Mouse (Mus musculus) T-cell, adult 66 days (primary cell): Measurements from ENCODE around the gene Krtap24-1. TPM values are rescaled to one million over a fixed set of nuclear protein-coding genes. Genes with fewer than 3 reads are reported as not detected.

ENCODE experiments used
- total RNA-seq, 2 experiments: library from RNA; stranded (reverse); gene quantifications; 3 replicates in 1 of 2; 4 replicates in 1 of 2; pipeline ENCODE4 v1.2.4; 2023

The Krtap24-1 gene
- total RNA-seq = not detected

GRCm38 (mm10) chr16:88611922-88612321 is at the start of gene Krtap24-1:
Gene Krtap24-1 (minus strand): TSS chr16:88612279.

DNA sequence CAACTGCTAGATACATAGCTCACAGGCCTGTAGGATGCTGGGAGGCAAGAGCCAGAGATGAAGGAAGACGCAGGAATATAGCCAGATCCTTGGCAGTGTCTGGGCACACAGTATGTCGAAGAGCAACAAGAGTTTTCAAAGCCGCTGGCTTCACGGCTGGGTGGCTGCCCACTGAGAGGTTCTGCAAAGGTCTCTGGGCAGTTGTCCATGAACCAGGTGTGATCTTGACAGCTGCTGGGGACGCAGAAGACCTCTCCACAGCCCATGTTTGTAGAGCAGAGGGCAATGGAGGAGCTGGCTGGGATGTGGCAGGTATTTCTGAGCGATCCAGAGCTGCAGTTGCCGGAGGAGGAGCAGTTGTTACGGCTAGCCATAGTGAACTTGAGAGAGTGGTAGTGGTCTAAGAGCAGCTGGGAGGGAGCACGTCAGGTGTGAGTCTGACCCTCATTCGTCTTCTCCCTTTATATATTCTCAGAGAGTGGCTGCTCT is 35.3 kb upstream of the Krtap24-1 start, which contains the start of gene Krtap26-1:
Gene Krtap26-1 (minus strand): TSS at position 439 of the 489 bp plus-strand sequence.

DNA sequence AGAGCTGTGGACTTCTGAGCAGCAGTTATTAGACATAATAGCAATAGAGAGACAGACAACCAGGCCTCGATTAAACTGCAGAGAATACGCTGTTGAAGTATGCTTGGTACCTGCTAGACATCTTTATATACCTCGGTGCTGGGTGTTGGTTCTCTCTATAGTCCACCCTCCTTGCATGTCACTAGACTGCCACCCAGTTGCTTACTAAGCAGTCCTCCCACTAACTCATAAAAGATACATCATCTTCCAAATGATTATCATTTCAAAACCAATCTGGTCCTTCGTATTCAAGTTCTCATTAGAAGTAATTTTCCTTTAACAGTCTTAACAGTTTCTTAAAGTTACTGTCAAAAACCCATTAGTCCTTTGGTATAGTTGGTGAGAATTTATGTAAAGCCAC is 15.5 kb upstream of the Krtap24-1 start, which contains the start of gene 2310079G19Rik:
Gene 2310079G19Rik (minus strand): TSS at position 101 of the 400 bp plus-strand sequence.

DNA sequence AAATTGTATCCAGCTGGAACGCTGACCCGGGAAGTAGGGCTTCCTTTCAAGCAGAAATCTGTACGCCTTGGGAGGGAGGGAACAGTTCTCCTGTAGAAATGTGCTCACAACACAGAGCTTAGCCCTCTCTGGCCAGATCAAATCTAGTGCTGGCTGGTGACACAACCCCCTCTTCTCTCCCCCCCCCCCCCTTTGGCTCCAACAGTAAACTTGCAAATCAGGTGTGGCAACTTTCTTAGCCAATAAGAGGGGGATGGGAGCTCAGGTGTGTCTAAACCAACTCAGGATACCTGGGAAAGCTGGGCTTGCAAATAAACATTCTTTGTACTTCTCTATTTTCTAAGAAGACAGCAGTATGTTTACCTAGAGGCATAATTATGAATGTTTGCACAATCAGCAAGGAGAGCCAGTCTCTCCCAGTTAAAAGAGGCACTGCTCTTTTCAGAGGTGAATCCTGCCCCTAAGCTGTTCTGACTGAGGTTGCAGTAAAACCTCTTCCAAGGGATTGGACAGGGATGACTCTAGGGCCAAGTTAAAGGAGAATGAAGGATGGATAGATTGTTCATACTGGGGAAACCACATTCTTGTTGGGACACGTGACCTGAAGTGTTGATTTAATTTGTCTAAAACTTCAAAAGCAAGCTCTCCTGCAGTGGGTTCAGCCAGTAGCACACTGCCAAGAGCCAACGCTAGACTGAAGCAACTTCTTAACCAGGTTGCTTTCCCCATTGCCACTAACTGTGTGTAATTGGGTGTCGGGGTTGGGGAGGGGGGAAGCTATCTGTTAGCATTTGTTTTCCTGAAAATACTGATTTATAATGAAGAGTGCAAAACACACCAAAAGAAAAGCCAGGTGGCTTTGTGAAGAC is 48.8 kb downstream of the Krtap24-1 start, which contains the start of gene Cldn8:
Gene Cldn8 (minus strand): TSS at position 139 of the 869 bp plus-strand sequence.

Other genes with a start within 250 kb of the Krtap24-1 start
- not detected for gene Cldn17, start 105.3 kb downstream of the Krtap24-1 start, total RNA-seq
- gene Cldn8, start 49.1 kb downstream of the Krtap24-1 start, total RNA-seq = not detected
- not detected for gene 2310079G19Rik, start 15.4 kb upstream of the Krtap24-1 start, total RNA-seq
- not detected for gene Krtap26-1, start 35.5 kb upstream of the Krtap24-1 start, total RNA-seq
- not detected for gene Krtap27-1, start 59.4 kb upstream of the Krtap24-1 start, total RNA-seq
- gene 2310061N02Rik, start 95.7 kb upstream of the Krtap24-1 start, total RNA-seq = not detected
- gene Krtap13-1, start 116.6 kb upstream of the Krtap24-1 start, total RNA-seq = not detected
- gene Krtap13, start 139.4 kb upstream of the Krtap24-1 start, total RNA-seq = not detected
- gene 2310034C09Rik, start 146.6 kb upstream of the Krtap24-1 start, total RNA-seq = not detected
- not detected for gene 2310057N15Rik, start 161.9 kb upstream of the Krtap24-1 start, total RNA-seq
- gene Gm5965, start 165.6 kb upstream of the Krtap24-1 start, total RNA-seq = not detected
- not detected for gene Gm20741, start 199.9 kb upstream of the Krtap24-1 start, total RNA-seq
- gene Krtap15, start 207.9 kb upstream of the Krtap24-1 start, total RNA-seq = not detected
- not detected for gene Krtap14, start 213.9 kb upstream of the Krtap24-1 start, total RNA-seq